8 mouse cellular contexts compared by ENCODE assay signal in genomic region chr9:32695492-32696190, GRCm38 (mm10). TPM values are rescaled to one million over a fixed set of nuclear protein-coding genes. Genes with fewer than 3 reads are reported as not detected.
A peak's percentile ranks its signal among the peaks of the same experiment; 100 is the strongest.
DNase-seq lines count a peak whose midpoint lies in the region; ATAC-seq and TF ChIP-seq lines count a peak whose summit lies in the region.

No protein-coding gene starts in this region.

- H3K4me1 ChIP-seq in hindbrain, postnatal 0 days (ENCODE audit: insufficient read depth, low read length), result peaks cover 3% of the 10 kb centered on the region; the same call in 1 of the 2 replicates

- no peaks in the 10 kb centered on the region for H3K36me3 ChIP-seq in hindbrain, postnatal 0 days (ENCODE audit: insufficient read depth, low read length)
- no peaks in the 10 kb centered on the region for H3K36me3 ChIP-seq in macrophage (ENCODE audit: inconsistent target)

- DNase-seq in ZHBTc4 (ENCODE audit: low read depth, low spot score), result peak; percentile 95
- peak; percentile 98 for DNase-seq in gastrocnemius, adult 2 months
- peak; percentile 85 for DNase-seq in hindbrain, postnatal 0 days (ENCODE audit: low spot score)
- DNase-seq in left cerebral cortex, adult 2 months (ENCODE audit: extremely low spot score in 1 of 2, low spot score in 2 of 2), result peak; percentile 91 to 93
- peak; percentile 69 for DNase-seq in retina, postnatal 7 days (ENCODE audit: low read depth, low spot score)
- peak; percentile 96 for DNase-seq in urinary bladder, adult 2 months (ENCODE audit: low spot score)

- TF ChIP-seq CTCF in gastrocnemius, adult 2 months (IDR thresholded peaks at IDR 0.05), result peak; percentile 31
- no peak for TF ChIP-seq CTCF in hindbrain, postnatal 0 days (IDR thresholded peaks at IDR 0.05; ENCODE audit: low read depth)
- TF ChIP-seq CTCF in left cerebral cortex, adult 2 months (IDR thresholded peaks at IDR 0.05), result no peak

- intact Hi-C loops in gastrocnemius, adult 2 months (cut with DNase I), result loop anchor here (1.0 to 5.0 kb wide), 3 partner anchors 92 to 242 kb away; no protein-coding TSS in a partner anchor
- intact Hi-C loops in left cerebral cortex, adult 2 months (cut with DNase I), result loop anchor here (5.0 kb wide), 1 partner anchor 103 kb away; no protein-coding TSS in a partner anchor

- H3K79me2 ChIP-seq in macrophage (ENCODE audit: inconsistent target), result no peaks in the 10 kb centered on the region

- WGBS in hindbrain, postnatal 0 days, result under 1% methylated on average over 64 of the region's 67 CpGs
- WGBS in macrophage (ENCODE audit: missing documents), result under 1% methylated on average over 67 of the region's 67 CpGs

- peak overlapping the region; percentile 96 for H3K27ac ChIP-seq in gastrocnemius, adult 2 months
- peak overlapping the region; percentile 64 for H3K27ac ChIP-seq in hindbrain, postnatal 0 days
- peak overlapping the region; percentile 81 for H3K27ac ChIP-seq in left cerebral cortex, adult 2 months
- peak overlapping the region; percentile 27; the same call in 1 of the 2 replicates for H3K27ac ChIP-seq in macrophage

- peak overlapping the region; percentile 45 for H3K9ac ChIP-seq in hindbrain, postnatal 0 days (replicated peaks; ENCODE audit: low read length)

- peak overlapping the region; percentile 91 for H3K4me2 ChIP-seq in hindbrain, postnatal 0 days (ENCODE audit: low read depth, low read length)

- ATAC-seq in common myeloid progenitor, adult 5-6 weeks (replicated peaks; ENCODE audit: low read depth, poor library complexity, severe bottlenecking), result peak; percentile 91
- ATAC-seq in hindbrain, postnatal 0 days, result peak; percentile 96

- peak overlapping the region; percentile 95 for H3K4me3 ChIP-seq in gastrocnemius, adult 2 months
- H3K4me3 ChIP-seq in hindbrain, postnatal 0 days (ENCODE audit: low read length), result peak overlapping the region; percentile 62
- H3K4me3 ChIP-seq in left cerebral cortex, adult 2 months, result peak overlapping the region; percentile 66
- H3K4me3 ChIP-seq in macrophage (ENCODE audit: inconsistent target), result peak overlapping the region; percentile 56

- no peaks in the 10 kb centered on the region for H3K9me3 ChIP-seq in hindbrain, postnatal 0 days (ENCODE audit: low read length)

- H3K27me3 ChIP-seq in hindbrain, postnatal 0 days (ENCODE audit: insufficient read depth, low read length), result peaks cover 54% of the 10 kb centered on the region

RNA-seq across cellular contexts. Expression of gene Ets1, which starts 59.6 kb away (rescaled TPM):
- total RNA-seq in common myeloid progenitor, adult 5-6 weeks (2017), result 6.4 and 8.4 TPM in 2 replicates
- total RNA-seq in gastrocnemius, adult 2 months (2021), result 10 to 100 TPM; 11.6 to 11.7 TPM
- 14.0 and 17.6 TPM in 2 replicates for total RNA-seq in hindbrain, postnatal 0 days (2014; rRNA removed)
- 9.9 and 11.7 TPM in 2 replicates for polyA plus RNA-seq in hindbrain, postnatal 0 days (2015; fragmentation: Nextera tagmentation; extraction: Ambion mirVana)
- 10 to 100 TPM in 1 of 2 experiments, 1 to 10 TPM in 1; 7.8 to 11.2 TPM for total RNA-seq in left cerebral cortex, adult 2 months (2021)
- total RNA-seq in macrophage (2018; cell fraction: chromatin; rRNA removed), result 10 to 100 TPM in 3 of 26 experiments, 1 to 10 TPM in 16, under 1 TPM in 7; 0.46 to 26.4 (median 1.6) TPM
- total RNA-seq in macrophage (2018; cell fraction: cytosol; rRNA removed), result 1 to 10 TPM in 13 of 26 experiments, under 1 TPM in 13; 0.28 to 8.4 (median 1.0) TPM
- total RNA-seq in macrophage (2018; cell fraction: nucleus; rRNA removed), result 10 to 100 TPM in 2 of 26 experiments, 1 to 10 TPM in 17, under 1 TPM in 7; 0.33 to 12.1 (median 1.3) TPM
- polyA plus RNA-seq in macrophage (2018), result 0.69 to 2.5 TPM (median 0.79 TPM) in 3 replicates
- 16.5 and 17.7 TPM in 2 replicates for polyA plus RNA-seq in urinary bladder, adult 2 months (2012; rRNA removed)

Comparison
In these comparisons a context has a peak if more than half of its experiments do, and no peak if none do; other contexts are left out.
1. Peak in every context shown above with its lines: DNase-seq, ATAC-seq, H3K4me3 ChIP-seq and H3K27ac ChIP-seq.
2. H3K27ac ChIP-seq: peak in every context shown above with its lines; median percentile 96 in gastrocnemius, adult 2 months; 81 in left cerebral cortex, adult 2 months; 64 in hindbrain, postnatal 0 days; 27 in macrophage.